Mouse (Mus musculus) C2C12 (cell line): Measurements from ENCODE around the gene Map1s. TPM values are rescaled to one million over a fixed set of nuclear protein-coding genes. Genes with fewer than 3 reads are reported as not detected.

Source experiments
- H3K27me3 ChIP-seq: one replicate; pipeline ENCODE4 v1.6.1; 2011; ENCODE audit not compliant: control insufficient read depth, insufficient read depth, insufficient read length
- H3K36me3 ChIP-seq: one replicate; pipeline ENCODE4 v1.6.1; 2011; ENCODE audit not compliant: control insufficient read depth, insufficient read depth
- H3K4me3 ChIP-seq: one replicate; pipeline ENCODE4 v1.5.1; 2011; ENCODE audit warnings: mild to moderate bottlenecking, control low read depth; ENCODE audit not compliant: poor library complexity, insufficient read depth, severe bottlenecking
- H3K79me2 ChIP-seq: one replicate; pipeline ENCODE4 v1.6.1; 2011; ENCODE audit not compliant: control insufficient read depth, insufficient read depth
- H3K79me3 ChIP-seq: one replicate; pipeline ENCODE4 v1.6.1; 2011; ENCODE audit warnings: low read depth, control low read depth
- H3ac ChIP-seq: one replicate; pipeline ENCODE3; 2011; ENCODE audit warnings: low read depth; ENCODE audit not compliant: control insufficient read depth, insufficient read length
- CEBPB ChIP-seq: IDR thresholded peaks from one replicate; pipeline ENCODE4 v1.6.1; 2011; ENCODE audit warnings: low read depth, mild to moderate bottlenecking, control low read depth, moderate library complexity
- CTCF ChIP-seq: IDR thresholded peaks from one replicate; pipeline ENCODE4 v1.5.1; 2011; ENCODE audit not compliant: control insufficient read depth, insufficient read depth, insufficient read length
- FOSL1 ChIP-seq: IDR thresholded peaks from one replicate; pipeline ENCODE4 v1.8.0; 2011; ENCODE audit warnings: mild to moderate bottlenecking, low read length; ENCODE audit not compliant: poor library complexity, insufficient read depth, severe bottlenecking
- MAX ChIP-seq: IDR thresholded peaks from one replicate; pipeline ENCODE4 v1.6.1; 2011; ENCODE audit warnings: mild to moderate bottlenecking, control low read depth
- MYOD1 ChIP-seq: IDR thresholded peaks from one replicate; pipeline ENCODE4 v1.6.1; 2011; ENCODE audit warnings: low read depth; ENCODE audit not compliant: control insufficient read depth, insufficient read length
- MYOG ChIP-seq: IDR thresholded peaks from one replicate; pipeline ENCODE4 v1.6.1; 2011; ENCODE audit not compliant: control insufficient read depth, insufficient read length; ENCODE audit errors: extremely low read depth
- USF1 ChIP-seq: IDR thresholded peaks from one replicate; pipeline ENCODE4 v1.6.1; 2011; ENCODE audit warnings: low read depth, mild to moderate bottlenecking, control low read depth, moderate library complexity
- microRNA-seq: library from miRNA; unstranded; fragments of <30 nt; microRNA quantifications from one replicate; pipeline ENCODE4, GENCODE M21; 2019; ENCODE audit warnings: borderline microRNAs expressed
- polyA plus RNA-seq: library from polyadenylated mRNA; unstranded; fragments of >200 nt; fragmentation: generic; extraction: Trizol; gene quantifications from one replicate; pipeline ENCODE4 v1.2.1, GENCODE M21; 2012; ENCODE audit warnings: missing spikeins

The Map1s gene
- polyA plus RNA-seq, 1 experiment: 59.7 TPM

GRCm38 (mm10) chr8:70964159-70964558 lies 58.4 kb downstream of the Map1s start:
- Histone ChIP-seq H3K79me2 (no peaks in the 10 kb centered on the region), H3K79me3 (no peaks in the 10 kb centered on the region), H3K4me3 (no peak overlapping the region), H3ac (no peak overlapping the region), H3K36me3 (no peaks in the 10 kb centered on the region), H3K27me3 (peaks cover 9% of the 10 kb centered on the region)
- TF ChIP-seq USF1 (no peak), MAX (no peak), FOSL1 (no peak), CEBPB (no peak), CTCF (no peak), MYOD1 (no peak), MYOG (no peak)

GRCm38 (mm10) chr8:70964861-70965260 lies 59.1 kb downstream of the Map1s start:
- peaks cover 9% of the 10 kb centered on the region for H3K27me3 ChIP-seq
- no peaks in the 10 kb centered on the region for H3K79me2 ChIP-seq
- TF ChIP-seq MAX (no peak), MYOG (no peak), CEBPB (no peak), FOSL1 (no peak), USF1 (no peak), MYOD1 (no peak), CTCF (no peak)
- no peak overlapping the region for H3ac ChIP-seq
- H3K79me3 ChIP-seq: no peaks in the 10 kb centered on the region
- H3K4me3 ChIP-seq: no peak overlapping the region
- no peaks in the 10 kb centered on the region for H3K36me3 ChIP-seq

Small RNA genes within 50 kb of the gene (microRNA-seq; reads per million reads assigned to microRNA genes)
- gene Mir1969: 0.76 reads per million, percentile 16 among the genes with 10 or more reads in this experiment
- 1.3 reads per million, percentile 30 among the genes with 10 or more reads in this experiment for gene Mir7067

Other genes with a start within 250 kb of the Map1s start
- 34.9 TPM for gene Pgpep1, start 245.5 kb upstream of the Map1s start, polyA plus RNA-seq
- 300 TPM for gene Lsm4, start 232.7 kb upstream of the Map1s start, polyA plus RNA-seq
- gene Jund, start 207.0 kb upstream of the Map1s start, polyA plus RNA-seq: 128 TPM
- 0.01 TPM for gene Iqcn, start 202.5 kb upstream of the Map1s start, polyA plus RNA-seq
- gene Gm3336, start 187.4 kb upstream of the Map1s start, polyA plus RNA-seq: not detected
- gene Pde4c, start 182.2 kb upstream of the Map1s start, polyA plus RNA-seq: 0.01 TPM
- 14.4 TPM for gene Rab3a, start 151.3 kb upstream of the Map1s start, polyA plus RNA-seq
- gene Mpv17l2, start 145.0 kb upstream of the Map1s start, polyA plus RNA-seq: 86.8 TPM
- 71.7 TPM for gene Pik3r2, start 129.2 kb upstream of the Map1s start, polyA plus RNA-seq
- gene Mast3, start 100.9 kb upstream of the Map1s start, polyA plus RNA-seq: 32.5 TPM
- 29.3 TPM for gene Il12rb1, start 97.5 kb upstream of the Map1s start, polyA plus RNA-seq
- gene Arrdc2, start 66.2 kb upstream of the Map1s start, polyA plus RNA-seq: 4.4 TPM
- gene Kcnn1, start 42.7 kb upstream of the Map1s start, polyA plus RNA-seq: 3.2 TPM
- 142 TPM for gene Ccdc124, start 32.0 kb upstream of the Map1s start, polyA plus RNA-seq
- 0.13 TPM for gene Slc5a5, start 13.2 kb upstream of the Map1s start, polyA plus RNA-seq
- gene Rpl18a, start 8.5 kb upstream of the Map1s start, polyA plus RNA-seq: 4,918 TPM